Mouse (Mus musculus) bone marrow macrophage, adult 2 months (primary cell): ENCODE results near the gene Gm7075.

Source experiments
- CTCF ChIP-seq: IDR thresholded peaks from 2 replicates; pipeline ENCODE4 v1.5.1; 2012; ENCODE audit warnings: low read depth, mild to moderate bottlenecking, low read length, moderate library complexity
- POLR2A ChIP-seq: IDR thresholded peaks from 2 replicates; pipeline ENCODE4 v1.6.1; 2012; ENCODE audit warnings: mild to moderate bottlenecking, low read depth, low read length, borderline replicate concordance

DNA sequence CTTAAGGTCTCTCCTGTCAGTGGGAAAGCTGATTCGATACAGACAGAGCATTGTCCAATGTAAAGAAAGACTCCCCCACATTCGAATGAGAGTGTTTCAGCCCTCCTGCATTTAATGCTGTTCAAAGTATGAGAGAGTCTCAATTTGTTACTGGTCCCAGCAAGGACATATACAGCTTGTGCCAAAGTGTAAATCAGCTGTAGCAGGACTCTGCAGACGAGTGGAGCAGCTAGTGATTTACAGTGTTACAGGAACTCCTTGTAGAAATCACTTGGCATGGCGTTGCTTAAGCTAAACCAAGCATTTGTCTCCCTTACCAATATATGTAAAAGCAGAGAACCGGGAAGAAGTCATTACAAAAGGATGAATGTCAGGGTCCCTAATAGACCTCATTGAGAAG lies 39.3 kb upstream of the Gm7075 start:
- TF ChIP-seq POLR2A (no peak), CTCF (no peak)
